Mouse (Mus musculus): ENCODE measurements around the gene 4921524J17Rik.

DNA sequence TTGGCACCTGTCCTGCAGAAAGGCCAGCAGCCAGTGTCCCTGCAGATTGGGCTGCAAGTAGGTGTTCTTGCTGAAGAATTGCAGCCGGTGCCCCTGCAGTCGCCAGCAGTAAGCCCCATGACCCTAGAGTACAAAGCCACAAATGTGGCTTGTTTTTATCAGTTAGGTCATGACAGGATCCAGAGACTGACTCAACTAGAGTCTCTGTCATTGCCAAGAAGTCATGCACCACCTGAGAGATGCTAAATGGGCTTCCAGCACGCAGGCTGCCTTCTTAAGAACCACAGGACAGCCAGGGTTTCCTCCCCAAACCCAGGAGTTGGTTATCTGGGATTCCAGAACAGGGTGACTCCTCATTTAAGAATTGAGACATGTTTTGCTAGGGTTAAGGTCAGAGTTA is 37.6 kb downstream of the 4921524J17Rik start:
- TF ChIP-seq CTCF (IDR thresholded peaks at IDR 0.05; ENCODE audit: low read depth, low read length) (no peak), GATA1 (IDR thresholded peaks at IDR 0.05; ENCODE audit: borderline replicate concordance, low read length) (no peak), GATA2 (IDR thresholded peaks at IDR 0.05; ENCODE audit: borderline replicate concordance, low read depth, low read length) (no peak), TAL1 (conservative IDR thresholded peaks at IDR 0.05; ENCODE audit: low read depth, low read length) (no peak)
